Mouse (Mus musculus): ENCODE data around the gene Spaca4.

Gene Spaca4

DNA sequence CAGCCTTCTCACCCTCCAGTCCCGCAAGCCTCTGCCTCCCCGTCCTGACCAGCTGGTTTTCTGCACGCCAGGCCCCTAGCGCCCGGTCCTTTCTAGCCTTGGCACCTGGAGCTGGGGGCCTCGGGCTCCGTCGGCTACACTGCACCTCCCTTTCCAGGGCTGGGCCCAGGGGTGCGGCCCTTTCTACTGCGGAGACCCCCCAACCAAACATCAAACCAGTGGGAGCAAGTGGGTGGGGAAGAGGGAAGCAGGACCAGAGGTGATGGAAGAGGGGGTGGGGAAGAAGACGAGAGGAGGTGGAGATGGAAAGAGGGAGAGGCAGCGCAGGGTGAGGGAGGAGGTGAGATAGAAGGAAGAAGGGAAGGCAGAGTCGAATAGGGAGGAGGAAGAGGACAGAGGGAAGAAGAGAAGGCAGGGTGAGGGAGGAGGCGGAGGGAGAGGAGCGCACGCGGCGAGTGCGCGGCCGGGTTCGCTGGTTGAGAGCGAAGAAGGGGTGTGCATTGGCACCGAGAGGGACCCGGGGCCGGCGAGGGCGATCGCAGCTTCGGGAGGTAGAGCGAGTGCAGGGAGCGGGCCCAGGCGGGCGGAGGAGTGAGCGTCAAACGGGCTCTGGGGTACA is 26.0 kb downstream of the Spaca4 start, which contains the start of gene Car11:
TSS of gene Car11 (plus strand) at position 321 of the 619 bp plus-strand sequence.
- DNase-seq (ENCODE audit: extremely low spot score), result no peak

- no peak for DNase-seq (ENCODE audit: extremely low spot score)
Measured at GRCm38 (mm10) chr7:45697894-45698293, 27.7 kb downstream of the Spaca4 start.

GRCm38 (mm10) chr7:45695098-45695497 is 30.5 kb downstream of the Spaca4 start:
- DNase-seq (ENCODE audit: extremely low spot score), result no peak

DNA sequence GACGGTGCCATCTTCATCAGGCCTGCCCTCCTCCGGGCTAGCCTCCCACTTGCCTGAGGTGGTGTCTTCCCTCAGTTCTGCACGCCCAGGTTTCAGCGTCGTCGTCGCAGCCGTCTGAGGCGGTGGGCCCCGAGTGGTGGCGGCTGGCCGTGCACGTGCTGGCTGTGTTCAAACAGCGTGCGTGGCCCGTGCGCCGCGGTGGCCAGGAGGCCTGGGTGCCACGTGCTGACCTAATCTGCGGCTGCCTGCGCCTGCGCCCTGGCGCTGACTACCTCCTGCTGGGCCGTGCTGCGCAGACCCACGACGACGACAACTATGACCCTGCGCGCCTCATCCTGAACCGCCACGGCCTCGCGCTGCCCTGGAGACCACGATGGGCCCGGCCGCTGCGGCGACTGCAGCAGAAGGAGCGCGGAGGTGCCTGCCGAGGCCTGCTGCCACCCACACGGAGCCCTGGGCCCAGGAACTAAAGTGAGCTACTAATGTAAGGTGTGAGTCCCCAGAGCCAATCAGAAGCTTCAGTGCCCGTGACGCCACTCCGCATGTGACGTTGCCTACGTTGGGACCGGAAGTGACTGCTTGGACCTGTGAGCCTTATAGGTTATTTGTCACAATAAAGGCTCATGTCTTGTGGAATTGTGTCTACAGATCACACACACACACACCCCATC is 31.6 kb downstream of the Spaca4 start, which contains the start of gene Sec1:
TSS of gene Sec1 (minus strand) at position 482 of the 671 bp plus-strand sequence.
- DNase-seq (ENCODE audit: extremely low spot score), result no peak

GRCm38 (mm10) chr7:45692364-45692763 is 33.2 kb downstream of the Spaca4 start:
- DNase-seq (ENCODE audit: extremely low spot score), result no peak

GRCm38 (mm10) chr7:45689800-45690199 is 35.8 kb downstream of the Spaca4 start:
- DNase-seq (ENCODE audit: extremely low spot score), result no peak

DNA sequence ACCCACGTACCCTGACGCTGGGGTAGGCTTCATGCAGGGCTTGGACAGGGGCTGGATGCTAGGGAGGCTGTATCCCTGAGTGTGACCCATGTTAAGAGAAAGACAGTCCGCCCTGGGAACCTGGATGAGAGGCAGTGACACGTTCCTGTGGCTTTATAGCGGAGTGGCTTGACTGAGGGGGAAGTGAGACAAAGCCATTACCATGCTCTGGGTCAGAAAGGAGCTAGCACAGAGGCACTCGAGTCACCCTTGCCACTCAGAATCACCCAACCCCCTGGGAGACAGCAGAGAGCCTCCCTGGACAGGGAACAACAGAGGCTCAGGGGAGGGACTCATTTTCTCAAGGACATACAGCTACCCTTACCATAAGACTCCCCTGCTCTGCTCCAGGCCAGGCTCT is 36.5 kb downstream of the Spaca4 start:
- DNase-seq (ENCODE audit: extremely low spot score), result no peak

GRCm38 (mm10) chr7:45686841-45687240 is 38.8 kb downstream of the Spaca4 start:
- no peak for DNase-seq (ENCODE audit: extremely low spot score)

DNA sequence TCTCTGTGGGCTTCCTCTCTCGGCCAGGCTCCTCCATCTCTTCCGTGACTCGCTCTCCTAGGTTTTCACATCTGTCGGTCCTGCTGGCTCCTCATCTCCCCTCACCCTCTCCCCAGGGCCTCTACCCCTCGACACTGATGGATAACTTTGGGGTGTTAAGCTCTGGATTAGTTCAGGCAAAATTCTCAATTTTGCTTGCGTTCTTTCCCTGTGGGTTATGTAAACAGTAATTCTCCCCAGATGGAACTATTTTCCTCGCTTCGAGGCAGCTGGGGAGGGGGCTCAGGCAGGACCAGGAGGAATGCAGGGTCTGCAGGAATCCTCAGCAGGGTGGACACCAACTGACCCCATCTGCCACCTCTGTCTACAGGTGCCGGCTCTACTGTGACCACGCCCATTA is 39.8 kb downstream of the Spaca4 start:
- DNase-seq (ENCODE audit: extremely low spot score), result no peak

- no peak for DNase-seq (ENCODE audit: extremely low spot score)
Measured at GRCm38 (mm10) chr7:45683396-45684050, 42.1 kb downstream of the Spaca4 start, which contains the start of gene Ntn5. Gene Ntn5 (plus strand): TSS chr7:45684022.

DNA sequence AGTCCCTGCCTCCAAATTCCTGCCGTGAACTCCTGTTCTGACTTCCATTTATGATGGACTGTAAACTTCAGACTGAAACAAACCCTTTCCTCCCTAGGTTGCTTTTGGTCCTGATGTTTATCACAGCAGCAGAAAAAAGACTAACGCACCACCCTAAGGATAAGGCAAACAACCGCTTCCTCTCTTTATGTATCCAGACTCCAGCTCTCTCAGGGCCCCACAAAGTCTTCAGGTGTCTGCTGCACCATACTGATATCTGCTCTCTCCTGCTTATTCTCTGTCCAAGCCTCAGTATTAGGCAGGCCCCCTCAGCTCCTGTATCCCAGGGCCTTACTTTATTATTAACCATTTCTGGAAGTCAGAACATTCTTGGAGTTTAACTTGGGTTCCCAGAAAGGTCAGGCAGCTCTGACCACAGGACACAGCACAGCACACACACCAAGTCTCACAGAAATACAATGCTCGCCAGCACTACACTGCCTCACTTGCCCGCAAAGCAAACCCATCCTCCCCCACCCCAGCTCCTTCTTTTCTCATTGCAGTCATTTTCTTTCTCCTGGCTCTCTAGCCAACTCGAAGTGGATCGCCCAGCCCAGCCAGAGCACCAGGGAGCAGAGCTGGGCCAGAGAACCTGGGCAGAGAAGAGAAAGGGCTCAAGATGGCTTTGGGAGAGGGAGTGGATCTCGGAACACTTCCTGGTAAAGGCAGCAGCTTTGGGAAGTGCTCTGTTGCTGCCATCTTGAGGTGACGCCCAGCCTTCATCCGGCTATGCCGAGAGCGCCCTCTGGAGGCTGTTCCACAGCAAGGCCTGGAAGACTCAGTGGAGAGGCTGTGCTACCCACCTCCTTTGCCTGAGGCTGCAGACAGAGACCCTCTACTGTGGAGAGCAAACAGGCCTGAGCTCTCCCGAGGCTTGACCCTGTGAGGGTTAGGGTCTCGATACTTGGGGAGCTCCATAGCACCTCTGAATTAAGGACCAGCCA is 43.2 kb downstream of the Spaca4 start:
- peak; percentile 89 for DNase-seq (ENCODE audit: extremely low spot score)

- no peak for DNase-seq (ENCODE audit: extremely low spot score)
Measured at GRCm38 (mm10) chr7:45681046-45681736, 44.4 kb downstream of the Spaca4 start.

DNA sequence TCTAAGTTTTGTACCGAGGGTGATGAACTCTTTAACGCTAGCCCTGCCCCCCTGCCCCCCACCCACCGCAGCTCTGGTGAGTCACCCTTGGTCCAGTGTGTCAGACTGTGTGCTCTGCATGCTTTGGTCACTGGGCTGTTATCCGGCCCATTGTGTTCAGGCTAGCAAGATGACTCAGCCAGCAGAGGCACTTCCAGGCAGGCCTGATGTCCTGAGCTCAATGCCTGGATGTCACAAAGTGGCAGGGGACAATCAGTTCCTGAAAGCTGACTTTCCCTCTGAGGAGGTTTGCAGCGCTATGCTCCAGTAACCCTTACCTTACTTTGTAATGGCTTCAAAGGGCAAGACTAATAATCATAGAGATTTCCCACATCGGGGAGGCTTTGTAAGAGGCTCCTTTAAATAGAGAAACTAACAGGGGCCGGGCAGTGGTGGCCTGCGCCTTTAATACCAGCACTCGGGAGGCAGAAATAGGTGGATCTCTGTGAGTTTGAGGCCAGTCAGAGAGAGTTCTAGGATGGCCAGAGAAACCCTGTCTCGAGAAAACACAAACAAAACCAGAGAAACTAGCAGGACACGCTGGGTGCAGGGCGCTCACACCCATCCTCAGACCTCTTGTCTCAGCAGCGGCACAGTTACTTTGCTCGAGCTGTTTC is 45.5 kb downstream of the Spaca4 start:
- no peak for DNase-seq (ENCODE audit: extremely low spot score)

GRCm38 (mm10) chr7:45678513-45678912 is 47.1 kb downstream of the Spaca4 start:
- DNase-seq (ENCODE audit: extremely low spot score), result no peak

GRCm38 (mm10) chr7:45677627-45678295 is 47.9 kb downstream of the Spaca4 start:
- DNase-seq (ENCODE audit: extremely low spot score), result no peak
